Mouse (Mus musculus): ENCODE data around the gene Wnt16.

GRCm38 (mm10) chr6:22327091-22327490 lies 39.1 kb downstream of the Wnt16 start:
- TF ChIP-seq MEF2A (IDR thresholded peaks at IDR 0.05; ENCODE audit: extremely low read depth, insufficient replicate concordance, low read depth, low read length, poor library complexity, severe bottlenecking) (no peak), CTCF (IDR thresholded peaks at IDR 0.05 in 2 of 3, conservative IDR thresholded peaks at IDR 0.05 in 1 of 3; ENCODE audit: control insufficient read depth in 1 of 3, insufficient read depth in 1 of 3, low read depth in 2 of 3, low read length in 3 of 3, poor library complexity in 1 of 3, severe bottlenecking in 1 of 3) (no peak), EP300 (IDR thresholded peaks at IDR 0.05; ENCODE audit: low read depth in 1 of 2, low read length in 2 of 2) (no peak), CHD2 (IDR thresholded peaks at IDR 0.05; ENCODE audit: low read length) (no peak), ZMIZ1 (IDR thresholded peaks at IDR 0.05; ENCODE audit: low read depth, low read length) (no peak), TAL1 (IDR thresholded peaks at IDR 0.05; ENCODE audit: low read length) (no peak), ZKSCAN1 (IDR thresholded peaks at IDR 0.05; ENCODE audit: low read depth, low read length) (no peak), GATA1 (IDR thresholded peaks at IDR 0.05; ENCODE audit: low read depth, low read length) (no peak)
